Mouse (Mus musculus) embryonic fibroblast, embryonic 13.5 days (primary cell): Measurements from ENCODE around the gene Jak3. TPM values are rescaled to one million over a fixed set of nuclear protein-coding genes. Genes with fewer than 3 reads are reported as not detected.
A peak's percentile ranks its signal among the peaks of the same experiment; 100 is the strongest.

Experiments used
- H3K27ac ChIP-seq: 2 replicates; pipeline ENCODE4 v1.5.1; 2012; ENCODE audit warnings: low read length, control low read depth, inconsistent platforms; ENCODE audit not compliant: insufficient read depth
- H3K4me1 ChIP-seq: 2 replicates; pipeline ENCODE4 v1.6.1; 2011; ENCODE audit warnings: low read length; ENCODE audit not compliant: control insufficient read depth, insufficient read depth
- H3K4me3 ChIP-seq: 2 replicates; pipeline ENCODE4 v1.5.1; 2011; ENCODE audit warnings: mild to moderate bottlenecking, control low read depth, low read length; ENCODE audit not compliant: insufficient read depth
- CTCF ChIP-seq: IDR thresholded peaks from 2 replicates; pipeline ENCODE4 v1.5.1; 2011; ENCODE audit warnings: mild to moderate bottlenecking, control low read depth, low read length, moderate library complexity, borderline replicate concordance; ENCODE audit not compliant: insufficient read depth
- POLR2A ChIP-seq: IDR thresholded peaks from 2 replicates; pipeline ENCODE4 v1.6.1; 2011; ENCODE audit warnings: low read depth, mild to moderate bottlenecking, control low read depth, low read length, moderate library complexity
- polyA plus RNA-seq: library from polyadenylated mRNA; stranded (reverse); fragments of >200 nt; gene quantifications from 2 replicates; pipeline ENCODE4 v1.2.4, GENCODE M21; 2011; ENCODE audit warnings: low read depth; ENCODE audit not compliant: missing spikeins, insufficient read length

Jak3 gene
- polyA plus RNA-seq, 1 experiment = 6.1 TPM

- no peaks in the 10 kb centered on the region; the same call in 1 of the 2 replicates for H3K4me1 ChIP-seq
- H3K27ac ChIP-seq = no peak overlapping the region
- no peak overlapping the region for H3K4me3 ChIP-seq
- TF ChIP-seq POLR2A (no peak), CTCF (no peak)
Observed at GRCm38 (mm10) chr8:71659751-71660150, 16.3 kb upstream of the Jak3 start.

GRCm38 (mm10) chr8:71660325-71661120 is 15.6 kb upstream of the Jak3 start:
- Histone ChIP-seq H3K4me3 (no peak overlapping the region), H3K4me1 (no peaks in the 10 kb centered on the region; the same call in 1 of the 2 replicates), H3K27ac (no peak overlapping the region)
- TF ChIP-seq POLR2A = no peak
- TF ChIP-seq CTCF = peak; percentile 96

GRCm38 (mm10) chr8:71665331-71666130 is 10.6 kb upstream of the Jak3 start:
- no peak for TF ChIP-seq CTCF
- TF ChIP-seq POLR2A = no peak
- Histone ChIP-seq H3K27ac (no peak overlapping the region), H3K4me1 (peaks cover 9% of the 10 kb centered on the region; the same call in 1 of the 2 replicates), H3K4me3 (no peak overlapping the region)

DNA sequence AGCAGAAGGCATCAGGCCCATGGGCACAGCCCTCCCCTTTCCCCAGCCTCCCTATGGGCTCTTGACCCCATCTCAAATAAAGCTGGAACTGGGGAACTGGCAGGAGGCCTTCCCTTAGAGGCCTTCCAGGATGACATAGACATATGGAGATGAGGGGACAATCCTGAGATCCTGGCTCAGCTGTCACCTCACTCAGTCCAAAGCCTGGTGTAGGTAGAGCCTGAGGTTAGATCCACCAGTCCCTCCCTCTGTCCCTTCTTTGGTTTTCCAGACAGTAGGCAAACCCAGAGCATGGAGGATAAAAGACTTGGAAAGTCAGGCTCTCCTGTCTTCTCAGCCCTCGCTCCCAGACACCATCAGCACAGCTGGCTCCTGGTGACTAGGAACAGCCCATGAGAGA is 9.2 kb upstream of the Jak3 start:
- no peak overlapping the region for H3K27ac ChIP-seq
- peaks cover 9% of the 10 kb centered on the region; the same call in 1 of the 2 replicates for H3K4me1 ChIP-seq
- TF ChIP-seq POLR2A = no peak
- no peak for TF ChIP-seq CTCF
- H3K4me3 ChIP-seq = no peak overlapping the region

GRCm38 (mm10) chr8:71667256-71667655 is 8.8 kb upstream of the Jak3 start:
- H3K4me1 ChIP-seq = peaks cover 9% of the 10 kb centered on the region; the same call in 1 of the 2 replicates
- TF ChIP-seq CTCF = no peak
- TF ChIP-seq POLR2A = no peak
- no peak overlapping the region for H3K27ac ChIP-seq
- no peak overlapping the region for H3K4me3 ChIP-seq

DNA sequence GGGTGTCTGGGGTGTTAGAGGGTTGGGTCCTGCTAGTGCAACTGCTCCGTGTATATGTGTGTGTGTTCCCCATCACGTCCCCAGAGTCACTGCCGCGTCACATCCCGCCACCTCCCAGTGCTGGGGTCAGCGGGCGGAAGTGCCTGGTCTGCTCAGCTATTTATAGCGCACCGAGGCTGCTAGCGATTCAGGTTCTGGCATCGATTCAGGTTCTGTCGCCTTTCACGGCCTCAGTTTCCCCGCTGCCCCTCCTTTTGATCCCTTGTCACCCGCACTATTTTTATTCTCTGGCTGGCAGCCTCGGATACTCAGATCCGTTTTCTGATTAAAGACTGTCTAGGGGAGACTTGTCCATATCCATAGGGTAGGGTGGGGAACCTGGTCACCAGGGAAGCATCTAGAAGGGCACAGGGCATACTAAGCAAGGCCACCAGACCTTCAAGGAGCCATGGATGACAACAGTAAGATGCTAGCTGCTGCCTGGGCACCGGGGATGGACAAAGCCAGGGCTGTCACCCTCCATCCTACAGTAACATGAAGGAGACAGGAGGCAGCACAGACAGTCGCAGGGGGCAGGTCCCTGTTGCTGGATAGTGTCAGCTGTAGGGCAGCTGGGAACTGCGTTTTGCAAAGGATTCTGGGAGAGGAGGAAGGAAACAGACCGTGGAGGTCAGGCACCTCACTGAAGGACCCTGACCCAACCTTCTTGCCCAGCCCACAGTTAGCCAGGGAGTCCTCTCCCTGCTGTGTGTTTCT is 7.7 kb upstream of the Jak3 start:
- Histone ChIP-seq H3K27ac (no peak overlapping the region; the same call in 1 of the 2 replicates), H3K4me1 (peaks cover 9% of the 10 kb centered on the region; the same call in 1 of the 2 replicates), H3K4me3 (no peak overlapping the region)
- TF ChIP-seq POLR2A (peak; percentile 36; the same call in 1 of the 2 replicates), CTCF (no peak)

DNA sequence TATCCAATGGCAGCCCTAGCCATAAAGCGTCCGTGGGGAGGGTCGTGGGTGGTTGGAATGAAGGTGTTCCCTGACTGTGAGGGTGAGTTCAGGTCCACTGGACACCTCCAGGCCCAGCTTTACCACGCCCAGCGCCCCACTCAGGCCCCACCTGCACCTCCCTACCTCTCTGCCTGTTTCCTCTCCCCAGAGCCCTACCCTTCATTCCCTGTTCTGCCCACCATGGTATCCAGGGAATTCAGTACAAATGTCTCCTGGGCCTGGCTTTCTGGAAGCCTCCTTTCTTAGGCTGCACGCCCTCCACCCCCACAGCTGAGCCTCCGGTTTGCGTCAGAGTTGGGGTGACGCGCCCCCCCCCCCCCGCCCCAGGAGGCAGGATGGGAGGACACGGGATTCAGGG is 5.9 kb upstream of the Jak3 start:
- no peak overlapping the region for H3K27ac ChIP-seq
- H3K4me3 ChIP-seq = peak overlapping the region; percentile 18; the same call in 1 of the 2 replicates
- H3K4me1 ChIP-seq = peaks cover 9% of the 10 kb centered on the region; the same call in 1 of the 2 replicates
- TF ChIP-seq POLR2A (no peak), CTCF (no peak)

- H3K27ac ChIP-seq = no peak overlapping the region; the same call in 1 of the 2 replicates
- peak overlapping the region; percentile 54 for H3K4me3 ChIP-seq
- TF ChIP-seq CTCF = no peak
- TF ChIP-seq POLR2A = no peak; the same call in 1 of the 2 replicates
- H3K4me1 ChIP-seq = peaks cover 14% of the 10 kb centered on the region
Observed at GRCm38 (mm10) chr8:71670621-71671548, 5.2 kb upstream of the Jak3 start.
